Mouse (Mus musculus): ENCODE data around the gene Gm20388. TPM values are rescaled to one million over a fixed set of nuclear protein-coding genes. Genes with fewer than 3 reads are reported as not detected.

Gene Gm20388
- polyA plus RNA-seq, 1 experiment from 2014 or later, result 7.4 TPM

- 65% methylated on average over 3 of the region's 4 CpGs for WGBS
- H3K27ac ChIP-seq (ENCODE audit: low read length), result no peak overlapping the region
- no peak for ATAC-seq (ENCODE audit: insufficient read depth, low FRiP score)
- no peaks in the 10 kb centered on the region for H3K9me3 ChIP-seq (replicated peaks; ENCODE audit: control insufficient read depth, low read length)
- no peak overlapping the region for H3K4me3 ChIP-seq (replicated peaks; ENCODE audit: low read length)
- H3K4me2 ChIP-seq (ENCODE audit: low read depth, low read length), result no peak overlapping the region
- H3K27me3 ChIP-seq (ENCODE audit: control insufficient read depth, insufficient read depth, low read length), result no peaks in the 10 kb centered on the region
- H3K4me1 ChIP-seq (ENCODE audit: control insufficient read depth, insufficient read depth, low read length), result peaks cover 30% of the 10 kb centered on the region
- 0 out of 2 replicates have a peak, but pooled peaks cover 3% of the 10 kb centered on the region for H3K36me3 ChIP-seq (ENCODE audit: control insufficient read depth, insufficient read depth, low read length)
- no peak overlapping the region for H3K9ac ChIP-seq (ENCODE audit: low read length)
These were observed 647.5 kb downstream of the Gm20388 start for GRCm38 (mm10) chr8:120558162-120558561.

- Histone ChIP-seq H3K9me3 (replicated peaks; ENCODE audit: control insufficient read depth, low read length) (no peaks in the 10 kb centered on the region), H3K27ac (ENCODE audit: low read length) (no peak overlapping the region), H3K9ac (ENCODE audit: low read length) (no peak overlapping the region), H3K36me3 (ENCODE audit: control insufficient read depth, insufficient read depth, low read length) (no peaks in the 10 kb centered on the region), H3K27me3 (ENCODE audit: control insufficient read depth, insufficient read depth, low read length) (no peaks in the 10 kb centered on the region), H3K4me2 (ENCODE audit: low read depth, low read length) (no peak overlapping the region), H3K4me1 (ENCODE audit: control insufficient read depth, insufficient read depth, low read length) (peaks cover 44% of the 10 kb centered on the region), H3K4me3 (replicated peaks; ENCODE audit: low read length) (no peak overlapping the region)
- ATAC-seq (ENCODE audit: insufficient read depth, low FRiP score), result no peak
- 60% methylated on average over 11 of the region's 11 CpGs for WGBS
These were observed 649.0 kb downstream of the Gm20388 start for GRCm38 (mm10) chr8:120559654-120560053.

DNA sequence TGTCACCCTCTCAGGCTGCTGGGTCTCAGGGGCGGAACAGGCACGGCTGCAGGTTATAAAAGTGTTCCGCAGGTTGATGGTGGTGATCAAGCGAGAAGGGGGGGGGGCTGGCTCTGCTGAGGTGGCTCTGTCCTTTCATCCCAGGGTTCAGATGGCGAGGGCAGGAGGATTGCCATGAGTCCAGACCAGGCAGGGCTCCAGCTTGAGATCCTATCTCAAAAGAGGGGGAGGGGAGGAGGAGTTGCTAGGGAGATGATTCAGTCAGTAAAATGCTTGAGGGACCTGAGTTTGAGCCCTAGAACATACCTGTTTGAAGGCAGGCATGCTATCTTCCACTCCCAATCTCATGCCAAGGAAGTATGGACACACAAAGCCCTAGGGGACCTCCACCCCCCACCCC lies 649.9 kb downstream of the Gm20388 start:
- no peak for ATAC-seq (ENCODE audit: insufficient read depth, low FRiP score)
- Histone ChIP-seq H3K27ac (ENCODE audit: low read length) (no peak overlapping the region), H3K27me3 (ENCODE audit: control insufficient read depth, insufficient read depth, low read length) (no peaks in the 10 kb centered on the region), H3K4me1 (ENCODE audit: control insufficient read depth, insufficient read depth, low read length) (peaks cover 50% of the 10 kb centered on the region), H3K36me3 (ENCODE audit: control insufficient read depth, insufficient read depth, low read length) (no peaks in the 10 kb centered on the region), H3K9me3 (replicated peaks; ENCODE audit: control insufficient read depth, low read length) (no peaks in the 10 kb centered on the region), H3K9ac (ENCODE audit: low read length) (no peak overlapping the region), H3K4me2 (ENCODE audit: low read depth, low read length) (no peak overlapping the region), H3K4me3 (replicated peaks; ENCODE audit: low read length) (no peak overlapping the region)
- WGBS, result 92% methylated on average over 5 of the region's 5 CpGs

GRCm38 (mm10) chr8:120561539-120562435 lies 651.1 kb downstream of the Gm20388 start:
- H3K4me1 ChIP-seq (ENCODE audit: control insufficient read depth, insufficient read depth, low read length), result peaks cover 41% of the 10 kb centered on the region
- no peaks in the 10 kb centered on the region for H3K9me3 ChIP-seq (replicated peaks; ENCODE audit: control insufficient read depth, low read length)
- H3K27me3 ChIP-seq (ENCODE audit: control insufficient read depth, insufficient read depth, low read length), result no peaks in the 10 kb centered on the region
- no peak for ATAC-seq (ENCODE audit: insufficient read depth, low FRiP score)
- H3K9ac ChIP-seq (ENCODE audit: low read length), result no peak overlapping the region
- peaks cover 6% of the 10 kb centered on the region; the same call in 1 of the 2 replicates for H3K36me3 ChIP-seq (ENCODE audit: control insufficient read depth, insufficient read depth, low read length)
- no peak overlapping the region for H3K4me2 ChIP-seq (ENCODE audit: low read depth, low read length)
- no peak overlapping the region for H3K27ac ChIP-seq (ENCODE audit: low read length)
- H3K4me3 ChIP-seq (replicated peaks; ENCODE audit: low read length), result no peak overlapping the region
- 78% methylated on average over 22 of the region's 22 CpGs for WGBS

DNA sequence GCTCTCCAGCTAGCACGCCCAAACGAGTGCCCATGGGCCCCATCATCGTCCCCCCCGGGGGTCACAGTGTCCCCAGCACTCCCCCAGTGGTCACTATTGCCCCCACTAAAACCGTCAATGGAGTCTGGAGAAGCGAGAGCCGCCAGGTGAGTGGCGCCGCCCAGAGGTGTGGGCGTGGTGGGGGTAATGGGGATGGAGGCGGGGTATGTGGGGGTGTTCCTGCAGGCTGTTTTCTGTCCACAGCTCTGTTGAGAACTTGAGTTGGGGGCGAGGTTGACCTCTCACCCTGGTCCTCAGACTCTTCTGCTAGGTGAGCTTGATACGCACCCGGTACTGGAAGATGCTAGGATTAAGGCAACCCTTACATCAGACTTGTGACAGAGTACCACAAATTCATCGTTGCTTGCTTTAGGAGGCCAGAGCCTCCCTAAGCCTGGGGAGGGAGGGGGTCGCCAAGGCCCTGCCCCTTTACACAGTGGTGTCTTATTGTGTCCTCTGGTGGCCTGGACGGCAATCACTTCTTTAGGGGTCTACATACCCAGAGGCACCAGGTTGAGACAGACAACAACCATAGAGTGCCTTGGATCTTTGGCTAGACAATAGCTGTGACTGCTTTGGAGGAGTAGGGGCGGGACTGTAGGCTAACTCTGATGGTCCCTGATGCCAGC lies 652.2 kb downstream of the Gm20388 start:
- Histone ChIP-seq H3K4me3 (replicated peaks; ENCODE audit: low read length) (no peak overlapping the region), H3K4me2 (ENCODE audit: low read depth, low read length) (no peak overlapping the region)

GRCm38 (mm10) chr8:120563348-120563724 lies 652.7 kb downstream of the Gm20388 start:
- Histone ChIP-seq H3K27me3 (ENCODE audit: control insufficient read depth, insufficient read depth, low read length) (no peaks in the 10 kb centered on the region), H3K9ac (ENCODE audit: low read length) (peak overlapping the region; percentile 53; the same call in 1 of the 2 replicates), H3K4me1 (ENCODE audit: control insufficient read depth, insufficient read depth, low read length) (peaks cover 33% of the 10 kb centered on the region), H3K4me3 (replicated peaks; ENCODE audit: low read length) (no peak overlapping the region), H3K4me2 (ENCODE audit: low read depth, low read length) (no peak overlapping the region; the same call in 1 of the 2 replicates), H3K9me3 (replicated peaks; ENCODE audit: control insufficient read depth, low read length) (no peaks in the 10 kb centered on the region), H3K36me3 (ENCODE audit: control insufficient read depth, insufficient read depth, low read length) (peaks cover 21% of the 10 kb centered on the region), H3K27ac (ENCODE audit: low read length) (peak overlapping the region; percentile 85)
- WGBS, result 34% methylated on average over 8 of the region's 8 CpGs
- peak; percentile 8; the same call in 1 of the 2 replicates for ATAC-seq (ENCODE audit: insufficient read depth, low FRiP score)

More for the DNA sequence above, 652.2 kb downstream of the Gm20388 start:
- Histone ChIP-seq H3K9ac (ENCODE audit: low read length) (peak overlapping the region; percentile 53; the same call in 1 of the 2 replicates), H3K4me1 (ENCODE audit: control insufficient read depth, insufficient read depth, low read length) (peaks cover 33% of the 10 kb centered on the region), H3K27ac (ENCODE audit: low read length) (peak overlapping the region; percentile 85), H3K9me3 (replicated peaks; ENCODE audit: control insufficient read depth, low read length) (no peaks in the 10 kb centered on the region), H3K27me3 (ENCODE audit: control insufficient read depth, insufficient read depth, low read length) (no peaks in the 10 kb centered on the region), H3K36me3 (ENCODE audit: control insufficient read depth, insufficient read depth, low read length) (peaks cover 15% of the 10 kb centered on the region)
- no peak for ATAC-seq (ENCODE audit: insufficient read depth, low FRiP score)
- WGBS, result 84% methylated on average over 18 of the region's 18 CpGs

- Histone ChIP-seq H3K36me3 (ENCODE audit: control insufficient read depth, insufficient read depth, low read length) (peaks cover 28% of the 10 kb centered on the region), H3K9ac (ENCODE audit: low read length) (peak overlapping the region; percentile 53; the same call in 1 of the 2 replicates), H3K4me2 (ENCODE audit: low read depth, low read length) (peak overlapping the region; percentile 46), H3K9me3 (replicated peaks; ENCODE audit: control insufficient read depth, low read length) (no peaks in the 10 kb centered on the region), H3K4me1 (ENCODE audit: control insufficient read depth, insufficient read depth, low read length) (peaks cover 31% of the 10 kb centered on the region), H3K27me3 (ENCODE audit: control insufficient read depth, insufficient read depth, low read length) (no peaks in the 10 kb centered on the region), H3K27ac (ENCODE audit: low read length) (peak overlapping the region; percentile 85), H3K4me3 (replicated peaks; ENCODE audit: low read length) (no peak overlapping the region)
- 29% methylated on average over 20 of the region's 20 CpGs for WGBS
- peak; percentile 71 for ATAC-seq (ENCODE audit: insufficient read depth, low FRiP score)
These were observed 653.5 kb downstream of the Gm20388 start for GRCm38 (mm10) chr8:120563851-120564837.

GRCm38 (mm10) chr8:120565151-120565711 lies 654.6 kb downstream of the Gm20388 start:
- Histone ChIP-seq H3K9ac (ENCODE audit: low read length) (peak overlapping the region; percentile 43; the same call in 1 of the 2 replicates), H3K27me3 (ENCODE audit: control insufficient read depth, insufficient read depth, low read length) (no peaks in the 10 kb centered on the region), H3K4me2 (ENCODE audit: low read depth, low read length) (no peak overlapping the region), H3K4me1 (ENCODE audit: control insufficient read depth, insufficient read depth, low read length) (peaks cover 31% of the 10 kb centered on the region), H3K27ac (ENCODE audit: low read length) (no peak overlapping the region), H3K36me3 (ENCODE audit: control insufficient read depth, insufficient read depth, low read length) (peaks cover 32% of the 10 kb centered on the region), H3K4me3 (replicated peaks; ENCODE audit: low read length) (no peak overlapping the region), H3K9me3 (replicated peaks; ENCODE audit: control insufficient read depth, low read length) (no peaks in the 10 kb centered on the region)
- no peak for ATAC-seq (ENCODE audit: insufficient read depth, low FRiP score)
- 41% methylated on average over 7 of the region's 7 CpGs for WGBS
